In genomic region chr4:134651358-134651757, GRCm38 (mm10) we compare ENCODE assay signal across 13 mouse cellular contexts. TPM values are rescaled to one million over a fixed set of nuclear protein-coding genes. Genes with fewer than 3 reads are reported as not detected.
DNase-seq lines count a peak whose midpoint lies in the region; ATAC-seq and TF ChIP-seq lines count a peak whose summit lies in the region.
"Had no signal": no experiment of that assay in that cellular context is flagged by ENCODE, and none has a peak within 500 bp of the region (broad histone marks: within the 10 kb centered on the region; RNA-seq: fewer than 3 reads in every experiment).

No protein-coding gene starts in this region.

- no peak overlapping the region for H3K27ac ChIP-seq in hindbrain, postnatal 0 days
- H3K27ac ChIP-seq in hindbrain, embryonic 12.5 days: no peak overlapping the region
- no peak overlapping the region for H3K27ac ChIP-seq in heart, adult 2 months
- no peak overlapping the region for H3K27ac ChIP-seq in stomach, postnatal 0 days (replicated peaks)
- no peak overlapping the region for H3K27ac ChIP-seq in left cerebral cortex, adult 2 months
- H3K27ac ChIP-seq: embryonic facial prominence, embryonic 10.5 days; hindbrain, embryonic 13.5 days had no signal

- no peak for TF ChIP-seq POLR2A in heart, adult 2 months (IDR thresholded peaks at IDR 0.05; ENCODE audit: insufficient read depth, low read depth, low read length)

- intact Hi-C loops in heart, adult 2 months (cut with DNase I): no loop called here
- intact Hi-C loops in left cerebral cortex, adult 2 months (cut with DNase I): no loop called here

- no peak overlapping the region for H3K9ac ChIP-seq in hindbrain, postnatal 0 days (replicated peaks; ENCODE audit: low read length)
- no peak overlapping the region for H3K9ac ChIP-seq in hindbrain, embryonic 12.5 days
- H3K9ac ChIP-seq in heart, adult 2 months (ENCODE audit: low read depth, low read length): no peak overlapping the region
- no peak overlapping the region for H3K9ac ChIP-seq in stomach, postnatal 0 days (ENCODE audit: low read length)
- H3K9ac ChIP-seq: hindbrain, embryonic 13.5 days; liver, postnatal 0 days had no signal

- H3K4me1 ChIP-seq in hindbrain, postnatal 0 days (ENCODE audit: insufficient read depth, low read length): 0 out of 2 replicates have a peak, but pooled peaks cover 2% of the 10 kb centered on the region
- H3K4me1 ChIP-seq in hindbrain, embryonic 12.5 days: peaks cover 14% of the 10 kb centered on the region
- H3K4me1 ChIP-seq in heart, adult 2 months (ENCODE audit: control insufficient read depth, insufficient read depth, low read length): peaks cover 11% of the 10 kb centered on the region
- no peaks in the 10 kb centered on the region for H3K4me1 ChIP-seq in stomach, postnatal 0 days (replicated peaks; ENCODE audit: control insufficient read depth, insufficient read depth)

- TF ChIP-seq EP300 in heart, adult 2 months (IDR thresholded peaks at IDR 0.05; ENCODE audit: insufficient read depth, low read depth, low read length): peak; percentile 68; the same call in 1 of the 2 replicates
- no peak for TF ChIP-seq EP300 in stomach, postnatal 0 days (optimal IDR thresholded peaks at IDR 0.05)

- no peak overlapping the region for H3K4me2 ChIP-seq in hindbrain, postnatal 0 days (ENCODE audit: low read depth, low read length)
- no peak overlapping the region for H3K4me2 ChIP-seq in hindbrain, embryonic 12.5 days (replicated peaks)
- H3K4me2 ChIP-seq in stomach, postnatal 0 days (replicated peaks; ENCODE audit: low read depth): no peak overlapping the region
- H3K4me2 ChIP-seq: hindbrain, embryonic 13.5 days had no signal

- peak; percentile 27 for DNase-seq in hindbrain, postnatal 0 days (ENCODE audit: low spot score)
- DNase-seq in ovary, postnatal 36 days (ENCODE audit: low spot score): peak; percentile 42
- no peak for DNase-seq in ovary, postnatal 10 days (ENCODE audit: low spot score)
- peak; percentile 53 to 70 for DNase-seq in heart, adult 2 months
- no peak for DNase-seq in stomach, postnatal 0 days (ENCODE audit: low spot score)
- DNase-seq in left cerebral cortex, adult 2 months (ENCODE audit: extremely low spot score in 1 of 2, low spot score in 2 of 2): no peak
- DNase-seq: cerebellum, adult 9-11 months; liver, postnatal 0 days; thymus, adult 18-20 months had no signal

- 55% methylated on average over 7 of the region's 7 CpGs for WGBS in hindbrain, postnatal 0 days
- 63% methylated on average over 7 of the region's 7 CpGs for WGBS in hindbrain, embryonic 12.5 days
- 42% methylated on average over 7 of the region's 7 CpGs for WGBS in heart, adult 2 months
- WGBS in stomach, postnatal 0 days: 64% methylated on average over 7 of the region's 7 CpGs

- no peaks in the 10 kb centered on the region for H3K36me3 ChIP-seq in hindbrain, postnatal 0 days (ENCODE audit: insufficient read depth, low read length)
- H3K36me3 ChIP-seq in hindbrain, embryonic 12.5 days: no peaks in the 10 kb centered on the region
- no peaks in the 10 kb centered on the region for H3K36me3 ChIP-seq in heart, adult 2 months (ENCODE audit: control insufficient read depth, insufficient read depth, low read length)
- H3K36me3 ChIP-seq in stomach, postnatal 0 days (ENCODE audit: control insufficient read depth, insufficient read depth, low read length): no peaks in the 10 kb centered on the region
- H3K36me3 ChIP-seq: embryonic facial prominence, embryonic 10.5 days; hindbrain, embryonic 13.5 days had no signal

- H3K79me2 ChIP-seq in heart, adult 2 months (replicated peaks; ENCODE audit: control insufficient read depth, insufficient read depth, low read length): no peaks in the 10 kb centered on the region; the same call in 1 of the 2 replicates

- no peaks in the 10 kb centered on the region for H3K27me3 ChIP-seq in hindbrain, postnatal 0 days (ENCODE audit: insufficient read depth, low read length)
- peaks cover under 1% of the 10 kb centered on the region; the same call in 1 of the 2 replicates for H3K27me3 ChIP-seq in hindbrain, embryonic 12.5 days
- no peaks in the 10 kb centered on the region for H3K27me3 ChIP-seq in heart, adult 2 months (ENCODE audit: control insufficient read depth, insufficient read depth, low read length)
- no peaks in the 10 kb centered on the region for H3K27me3 ChIP-seq in stomach, postnatal 0 days (ENCODE audit: control insufficient read depth, insufficient read depth, low read length)

- TF ChIP-seq CTCF in hindbrain, postnatal 0 days (IDR thresholded peaks at IDR 0.05; ENCODE audit: low read depth): no peak; the same call in 1 of the 2 replicates
- peak; percentile 55 for TF ChIP-seq CTCF in heart, adult 2 months (IDR thresholded peaks at IDR 0.05)
- peak; percentile 28; the same call in 1 of the 2 replicates for TF ChIP-seq CTCF in stomach, postnatal 0 days (IDR thresholded peaks at IDR 0.05; ENCODE audit: low read depth)
- no peak for TF ChIP-seq CTCF in left cerebral cortex, adult 2 months (IDR thresholded peaks at IDR 0.05)

- no peak overlapping the region for H3K4me3 ChIP-seq in hindbrain, postnatal 0 days (ENCODE audit: low read length)
- H3K4me3 ChIP-seq in hindbrain, embryonic 12.5 days: no peak overlapping the region
- H3K4me3 ChIP-seq in heart, adult 2 months: no peak overlapping the region
- no peak overlapping the region for H3K4me3 ChIP-seq in stomach, postnatal 0 days (ENCODE audit: low read depth, low read length)
- no peak overlapping the region for H3K4me3 ChIP-seq in left cerebral cortex, adult 2 months
- H3K4me3 ChIP-seq: embryonic facial prominence, embryonic 10.5 days; hindbrain, embryonic 13.5 days; myocyte had no signal

- H3K9me3 ChIP-seq in hindbrain, postnatal 0 days (ENCODE audit: low read length): no peaks in the 10 kb centered on the region
- H3K9me3 ChIP-seq in hindbrain, embryonic 12.5 days (replicated peaks): no peaks in the 10 kb centered on the region
- H3K9me3 ChIP-seq in stomach, postnatal 0 days (ENCODE audit: control insufficient read depth, low read length): no peaks in the 10 kb centered on the region
- H3K9me3 ChIP-seq: embryonic facial prominence, embryonic 10.5 days; hindbrain, embryonic 13.5 days had no signal

- 0 out of 2 replicates have a peak, but pooled peaks have one; percentile 22 for ATAC-seq in hindbrain, postnatal 0 days
- no peak for ATAC-seq in hindbrain, embryonic 12.5 days (ENCODE audit: low FRiP score)
- ATAC-seq in stomach, postnatal 0 days (ENCODE audit: low FRiP score, low TSS enrichment): no peak

RNA-seq across cellular contexts. Expression of gene Man1c1, which starts 52.7 kb away (rescaled TPM):
- total RNA-seq in hindbrain, postnatal 0 days (2014; rRNA removed): 36.1 and 40.5 TPM in 2 replicates
- polyA plus RNA-seq in hindbrain, postnatal 0 days (2015; fragmentation: Nextera tagmentation; extraction: Ambion mirVana): 5.8 and 7.1 TPM in 2 replicates
- polyA plus RNA-seq in hindbrain, embryonic 12.5 days (2016; fragmentation: Nextera tagmentation; extraction: Ambion mirVana): 6.4 and 7.4 TPM in 2 replicates
- total RNA-seq in heart, adult 2 months (2021): 10 to 100 TPM; 24.8 to 28.4 TPM
- 14.1 and 17.6 TPM in 2 replicates for polyA plus RNA-seq in heart, adult 2 months (2012; rRNA removed)
- polyA plus RNA-seq in stomach, postnatal 0 days (2015; fragmentation: Nextera tagmentation; extraction: Ambion mirVana): 1.5 TPM in 2 replicates
- total RNA-seq in left cerebral cortex, adult 2 months (2021): 10 to 100 TPM; 43.1 to 43.6 TPM

Comparison
In these comparisons a context has a peak if more than half of its experiments do, and no peak if none do; other contexts are left out.
1. DNase-seq: peak in hindbrain, postnatal 0 days (single experiment), ovary, postnatal 36 days (single experiment) and heart, adult 2 months (2 of 2); none in ovary, postnatal 10 days (single experiment), stomach, postnatal 0 days (single experiment) and left cerebral cortex, adult 2 months (0 of 2).
2. CTCF ChIP-seq: peak in heart, adult 2 months (single experiment) and stomach, postnatal 0 days (single experiment); none in hindbrain, postnatal 0 days (single experiment) and left cerebral cortex, adult 2 months (single experiment).